Mouse (Mus musculus) R1 (cell line): ENCODE results near the gene Gm37419.

Source experiments
- DNase-seq: peaks from one replicate; pipeline ENCODE4 v3.0.0-alpha.2; 2018; ENCODE audit warnings: low read depth, low spot score

The Gm37419 gene

DNA sequence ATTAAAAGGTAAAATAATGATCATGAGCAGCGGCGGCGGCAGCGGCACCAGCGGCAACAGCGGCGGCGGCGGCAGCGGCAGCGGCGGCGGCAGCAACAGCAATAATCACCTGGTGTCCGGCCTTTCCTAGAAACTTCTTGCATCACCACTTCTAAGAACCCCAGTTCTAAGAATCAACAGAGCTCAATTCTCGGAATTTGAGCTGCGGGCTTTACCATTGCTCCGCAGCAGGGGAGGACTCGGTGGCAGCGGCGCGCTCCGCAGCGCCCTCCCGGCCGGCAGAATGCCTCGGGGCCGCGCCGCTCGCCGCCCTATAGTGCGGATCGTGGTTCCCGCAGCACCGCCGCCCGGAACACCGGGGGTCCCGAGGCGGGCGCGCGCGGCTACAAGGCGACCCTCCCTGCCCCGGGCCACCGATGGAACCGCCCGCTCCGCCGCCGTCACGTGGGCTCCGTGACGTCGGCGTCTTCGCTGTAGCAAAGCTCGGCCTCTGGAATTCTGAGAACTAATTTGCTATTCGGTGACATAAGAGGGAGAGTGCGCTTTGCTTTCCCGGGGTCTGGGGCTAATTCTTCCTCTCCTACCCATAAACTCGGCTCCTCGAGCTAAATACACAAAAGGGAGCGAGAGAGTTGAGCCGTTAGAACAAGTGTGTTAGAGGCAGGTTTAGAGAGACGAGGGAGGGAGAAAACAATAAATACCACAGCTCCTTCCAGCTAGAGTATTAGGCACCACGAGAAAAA lies at the start of gene Gm37419, which contains the start of gene Bcl6:
Gene Gm37419 (plus strand): TSS at position 17 of the 743 bp plus-strand sequence.
Gene Bcl6 (minus strand): TSS at position 387 of the 743 bp plus-strand sequence.
- peak; percentile 94 for DNase-seq

DNA sequence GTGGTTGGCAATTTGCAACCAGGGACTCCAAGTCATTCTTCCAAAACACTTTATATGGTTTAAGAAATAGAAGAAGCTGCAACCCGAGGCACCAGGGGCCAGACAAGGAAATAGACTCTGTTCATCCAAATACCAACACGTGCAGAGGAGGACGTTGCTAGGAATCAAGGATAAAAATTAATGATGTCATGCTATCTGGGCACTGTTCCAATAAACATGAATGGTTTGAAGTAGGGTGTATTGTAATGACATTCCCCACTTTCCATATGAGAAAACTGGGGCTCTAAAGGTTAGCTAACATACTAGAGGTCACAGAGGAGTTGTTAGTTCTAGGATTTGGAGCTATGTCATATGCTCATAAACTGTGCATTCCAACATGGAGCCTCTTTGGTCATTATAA lies 43.5 kb upstream of the Gm37419 start:
- no peak for DNase-seq

DNA sequence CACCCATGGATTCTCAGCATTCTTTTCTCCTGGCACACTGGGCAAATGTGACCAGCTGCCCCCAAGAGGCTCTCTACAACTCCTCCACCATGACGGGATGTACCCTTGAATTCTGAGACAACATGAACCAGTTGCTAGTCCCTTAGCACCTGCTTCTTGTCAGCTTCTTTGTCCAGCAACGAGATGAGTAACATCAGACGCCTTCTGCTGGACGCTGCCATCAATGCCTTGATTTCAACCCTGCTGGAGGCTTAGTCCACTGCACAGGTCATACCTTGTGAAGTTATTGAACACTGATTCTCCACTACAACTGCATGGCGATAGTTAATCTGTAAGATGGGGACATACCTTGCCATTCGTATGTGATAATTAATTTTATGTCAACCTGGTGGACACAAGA lies 40.6 kb upstream of the Gm37419 start:
- no peak for DNase-seq

DNA sequence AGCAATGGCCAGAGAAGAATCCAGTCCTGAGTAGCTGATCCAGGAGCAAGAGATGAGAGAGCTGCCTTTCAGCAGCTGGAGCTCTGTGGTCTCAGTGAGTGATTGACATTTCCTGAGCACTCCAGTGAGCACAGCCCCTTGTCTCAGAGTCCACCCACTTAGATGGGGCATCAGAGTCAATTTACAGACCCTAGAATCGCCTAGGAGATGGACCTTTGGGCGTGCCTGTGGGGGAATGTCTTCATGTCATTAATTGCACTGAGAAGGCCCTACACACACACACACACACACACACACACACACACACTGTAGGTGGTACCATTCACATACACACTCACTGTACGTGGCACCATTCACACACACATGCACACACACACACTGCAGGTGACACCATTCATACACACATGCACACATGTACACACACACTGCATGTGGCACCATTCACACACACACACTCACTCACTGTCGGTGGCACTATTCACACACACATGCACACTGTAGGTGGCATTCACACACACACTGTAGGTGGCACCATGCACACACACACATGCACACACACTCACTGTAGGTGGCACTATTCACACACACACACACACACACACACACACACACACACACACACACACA lies 36.1 kb upstream of the Gm37419 start:
- DNase-seq: peak; percentile 46

DNA sequence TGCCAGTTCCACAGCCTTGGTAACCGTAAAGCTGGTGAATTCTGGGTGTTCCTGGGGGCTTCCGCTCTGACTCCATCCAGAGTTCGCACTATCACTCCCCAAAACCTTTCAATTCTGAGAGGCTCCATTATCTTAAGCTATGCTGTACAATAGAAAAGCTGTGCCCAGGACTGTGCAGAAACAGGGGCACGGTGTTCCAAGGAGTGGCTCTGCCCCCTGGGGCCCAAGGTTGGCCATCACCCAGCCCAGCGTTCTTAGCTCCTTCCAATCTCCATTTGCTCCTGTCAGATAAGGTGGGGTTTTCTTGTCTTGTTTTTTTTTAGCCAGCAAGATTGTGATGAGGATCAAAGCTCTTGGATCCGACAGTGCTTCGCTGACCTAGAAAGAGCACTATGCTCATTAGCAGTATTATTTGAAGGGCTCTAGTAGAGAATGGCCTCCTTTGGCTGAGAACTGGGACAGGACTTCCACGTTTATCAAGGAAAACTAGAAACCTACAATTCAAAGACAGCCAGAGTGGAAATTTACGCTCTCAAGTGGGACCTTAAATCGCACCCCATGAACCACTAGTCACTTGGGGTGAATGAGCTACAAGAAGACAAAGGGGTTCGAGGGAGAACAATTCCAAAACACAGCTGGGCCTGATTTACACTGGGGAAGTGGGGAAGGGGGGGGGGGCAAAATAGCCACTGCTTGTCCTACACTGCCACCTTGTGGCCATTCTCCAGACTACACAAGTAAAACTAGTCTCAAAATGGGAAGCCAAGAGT lies 34.9 kb upstream of the Gm37419 start:
- DNase-seq: peak; percentile 75

DNA sequence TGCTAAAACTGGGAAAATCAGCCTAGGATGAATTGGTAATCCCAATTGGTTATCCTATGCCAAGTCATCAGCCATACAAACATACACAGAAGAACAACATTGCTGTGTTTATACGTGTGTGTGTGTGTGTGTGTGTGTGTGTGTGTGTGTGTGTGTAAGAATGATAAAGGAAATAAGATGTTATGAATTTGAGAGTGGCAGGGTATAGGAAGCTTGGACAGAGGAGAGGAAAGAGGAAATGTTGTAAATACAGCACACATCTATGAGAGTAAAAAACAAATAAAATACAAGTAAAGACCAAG lies 34.4 kb upstream of the Gm37419 start:
- DNase-seq: no peak

DNA sequence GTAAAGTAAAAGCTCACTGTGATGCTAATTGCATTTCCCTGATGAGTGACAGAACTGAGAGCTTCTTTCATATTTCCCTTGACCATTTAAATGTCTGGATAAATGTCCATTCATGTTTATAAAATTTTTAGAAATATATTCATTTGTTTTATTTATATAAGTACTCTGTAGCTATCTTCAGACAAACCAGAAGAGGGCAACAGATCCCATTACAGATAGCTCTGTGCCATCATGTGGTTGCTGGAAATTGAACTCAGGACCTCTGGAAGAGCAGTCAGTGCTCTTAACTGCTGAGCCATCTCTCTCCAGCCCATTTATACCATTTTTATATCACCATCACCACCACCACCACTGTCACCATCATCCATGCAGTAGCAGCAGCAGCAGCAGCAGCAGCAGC lies 29.3 kb upstream of the Gm37419 start:
- no peak for DNase-seq

DNA sequence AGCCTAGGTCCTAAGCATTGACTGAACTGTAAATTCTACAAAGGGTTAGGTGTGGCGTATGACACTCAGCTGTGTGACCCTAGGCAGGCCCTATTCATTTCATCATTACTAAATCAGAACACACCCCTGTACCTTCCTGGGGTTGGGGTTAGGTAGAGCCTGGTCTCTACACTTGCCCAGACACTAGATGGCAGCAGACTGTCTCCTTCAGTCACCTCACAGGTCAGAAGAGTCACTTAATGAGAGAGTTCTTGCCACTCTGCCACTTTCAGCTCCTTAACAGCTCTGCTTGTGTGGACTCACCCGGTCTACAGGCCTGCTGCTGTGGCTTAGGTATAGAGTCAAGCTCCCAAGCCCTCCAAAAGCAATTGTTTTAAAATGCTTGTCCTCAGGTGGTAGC lies 25.9 kb upstream of the Gm37419 start:
- peak; percentile 50 for DNase-seq

DNA sequence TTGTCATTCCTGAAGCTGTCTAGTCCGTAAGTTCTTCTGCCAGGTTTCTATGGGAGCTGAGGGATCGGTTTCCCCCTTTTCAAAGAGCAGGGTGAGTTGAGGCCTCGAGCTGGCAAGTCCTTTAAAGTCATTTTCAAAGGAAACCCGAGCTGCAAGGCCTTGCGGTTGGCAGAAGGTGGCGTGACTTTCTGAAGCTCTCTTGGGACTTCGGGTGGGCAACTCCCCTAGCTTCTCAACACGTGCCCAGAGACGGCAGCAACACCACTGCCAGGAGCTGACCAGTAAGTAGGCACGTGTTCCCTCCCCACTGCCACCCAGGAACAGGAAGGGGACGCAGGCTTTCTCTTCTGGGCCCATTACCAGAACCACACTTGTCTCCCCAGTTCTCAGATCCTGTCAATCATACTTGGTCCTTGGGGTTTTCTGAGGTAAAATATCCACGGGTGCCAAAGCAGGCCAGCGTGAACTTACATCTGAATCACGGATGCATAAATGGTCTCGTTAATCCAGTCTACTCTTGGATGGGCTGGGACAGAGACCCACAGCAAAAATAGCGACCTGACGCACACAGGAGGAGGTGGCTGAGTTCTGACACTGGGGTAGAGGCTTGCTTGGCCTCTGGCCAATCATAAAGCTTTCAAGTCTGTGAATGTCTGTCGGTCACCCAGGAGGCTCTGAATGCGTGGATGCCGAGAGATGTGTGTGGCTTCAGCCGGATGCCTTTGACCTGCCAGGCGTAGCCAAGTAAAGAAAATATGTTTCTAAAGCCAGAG lies 24.2 kb upstream of the Gm37419 start:
- DNase-seq: no peak

DNA sequence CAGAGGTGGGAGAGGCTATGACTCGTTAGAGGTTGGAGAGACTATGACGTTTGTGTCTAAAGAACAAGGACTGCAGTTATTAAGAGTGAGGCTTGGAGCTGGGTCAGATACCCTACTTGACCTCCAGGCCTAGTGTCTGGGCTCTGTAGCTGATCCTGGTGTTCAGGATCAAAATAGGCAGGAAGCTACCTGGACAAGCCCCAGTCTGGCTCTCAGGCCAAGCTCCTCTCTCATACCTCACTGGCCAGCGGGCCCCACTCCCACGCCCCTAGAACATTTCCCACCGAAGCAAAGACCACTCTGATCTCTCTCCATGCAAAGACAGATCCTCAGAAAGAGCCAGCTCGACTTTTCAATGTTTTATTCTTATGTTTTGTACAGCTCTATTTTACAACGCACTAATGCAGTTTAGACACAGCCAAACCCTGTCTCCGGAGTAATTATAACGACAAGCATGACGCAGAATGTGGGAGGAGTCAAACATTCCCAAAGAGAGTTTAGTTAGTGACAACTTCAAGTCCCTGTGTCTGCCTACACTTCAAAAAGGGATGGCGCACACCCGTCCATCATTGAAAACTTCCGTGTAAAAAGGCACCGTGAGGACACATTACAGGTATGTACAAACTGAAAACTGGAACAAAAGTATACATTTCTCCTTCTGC lies 23.4 kb upstream of the Gm37419 start:
- no peak for DNase-seq

DNA sequence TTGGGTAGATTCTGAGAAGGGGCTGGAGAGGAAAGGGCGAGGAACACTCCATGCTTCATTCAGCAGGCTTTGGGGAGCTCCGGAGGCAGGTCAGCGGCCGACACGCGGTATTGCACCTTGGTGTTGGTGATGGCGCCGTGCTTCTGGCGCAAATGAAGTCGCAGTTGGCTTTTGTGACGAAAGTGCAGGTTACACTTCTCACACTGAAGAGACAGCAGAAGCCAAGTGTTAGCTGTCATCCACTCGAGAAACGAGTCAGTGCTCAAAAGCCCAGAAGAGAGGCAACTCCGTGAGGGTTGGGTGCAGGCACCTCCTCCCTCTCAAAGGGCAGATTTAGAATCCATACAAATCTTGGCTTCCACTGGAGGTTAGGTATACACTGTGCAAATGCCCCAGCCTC lies 22.2 kb upstream of the Gm37419 start:
- no peak for DNase-seq

DNA sequence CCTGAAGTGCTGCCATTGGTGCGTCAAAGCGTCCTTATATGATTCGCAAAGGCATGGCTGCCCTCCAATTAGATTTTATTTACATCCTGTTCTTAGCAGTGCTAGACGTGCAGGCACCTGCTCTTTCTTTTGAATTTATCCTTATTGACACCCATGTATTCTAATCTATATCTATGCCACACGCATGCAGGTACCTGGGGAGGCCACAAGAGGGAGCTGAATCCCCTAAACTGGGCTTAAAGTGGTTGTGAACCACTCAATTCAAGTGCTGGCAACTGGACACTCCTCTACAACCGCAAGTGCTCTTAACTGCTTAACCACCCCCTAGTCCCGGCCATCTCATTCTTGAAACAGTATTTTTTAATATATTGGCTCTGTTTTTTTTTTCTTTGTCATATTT lies 21.0 kb upstream of the Gm37419 start:
- peak; percentile 70 for DNase-seq

DNA sequence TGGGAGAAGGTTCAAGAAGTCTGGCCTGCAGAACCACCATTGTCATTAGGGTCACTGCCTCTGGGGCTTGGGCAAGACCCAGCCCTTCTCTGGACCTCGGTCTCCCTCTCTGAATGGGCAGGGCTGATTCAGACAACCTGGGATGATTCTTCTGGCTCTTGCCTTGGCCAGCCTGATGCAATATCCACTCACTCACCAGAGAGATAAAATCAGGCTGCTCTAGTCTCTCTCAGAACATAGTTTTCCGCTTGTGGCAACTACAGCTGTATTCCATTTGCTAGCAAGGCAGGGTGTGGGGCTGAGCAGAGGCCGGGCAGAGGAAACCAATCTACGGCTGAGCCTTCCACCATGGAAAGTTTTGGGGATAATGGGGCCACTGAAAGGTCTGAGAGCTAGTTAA lies 19.4 kb upstream of the Gm37419 start:
- no peak for DNase-seq

DNA sequence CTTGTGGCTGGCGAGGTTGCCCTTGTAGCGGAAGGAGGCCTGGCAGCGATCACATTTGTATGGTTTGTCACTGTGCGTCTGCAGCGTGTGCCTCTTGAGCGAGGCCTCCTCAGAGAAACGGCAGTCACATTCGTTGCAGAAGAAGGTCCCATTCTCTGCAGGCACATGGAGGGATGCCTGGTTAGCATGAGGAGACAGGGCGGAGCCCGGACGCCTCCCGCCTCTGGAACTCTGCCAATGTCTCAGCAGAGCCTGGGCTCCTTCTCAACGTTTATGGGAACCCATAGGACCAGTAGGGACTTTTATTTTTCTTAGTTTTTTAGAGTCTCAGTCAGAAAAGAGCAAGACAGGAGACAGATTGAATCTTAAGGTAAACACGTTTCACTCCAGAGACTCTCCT lies 18.4 kb upstream of the Gm37419 start:
- no peak for DNase-seq

DNA sequence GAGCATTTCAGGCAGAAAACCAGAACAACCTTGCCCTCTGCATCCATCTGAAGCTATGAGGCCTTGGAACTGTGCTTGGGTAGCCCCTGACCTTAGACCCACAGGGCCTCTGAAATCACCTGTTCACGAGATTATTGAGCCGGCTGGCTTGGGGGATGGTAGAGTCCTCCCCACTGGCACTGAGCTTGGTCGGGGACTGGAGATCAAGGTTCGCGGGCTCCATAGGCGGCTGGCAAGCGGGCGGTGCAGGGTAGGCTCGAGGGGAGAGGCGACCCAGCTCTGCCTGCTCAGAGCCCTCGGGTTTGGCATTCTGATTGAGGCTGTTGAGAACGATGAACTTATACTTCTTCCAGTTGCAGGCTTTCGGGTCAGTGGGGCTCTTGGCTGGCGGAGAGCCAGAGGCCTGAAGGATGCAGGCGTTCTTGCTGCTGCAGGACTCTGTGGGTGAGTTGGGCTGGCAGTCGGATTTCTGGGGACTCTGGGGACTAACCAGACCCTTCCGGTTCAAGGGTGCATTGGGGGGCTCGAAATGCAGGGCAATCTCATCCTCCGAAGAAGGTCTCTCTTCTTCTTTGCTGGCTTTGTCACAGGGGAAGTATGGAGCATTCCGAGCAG lies 16.0 kb upstream of the Gm37419 start:
- no peak for DNase-seq

DNA sequence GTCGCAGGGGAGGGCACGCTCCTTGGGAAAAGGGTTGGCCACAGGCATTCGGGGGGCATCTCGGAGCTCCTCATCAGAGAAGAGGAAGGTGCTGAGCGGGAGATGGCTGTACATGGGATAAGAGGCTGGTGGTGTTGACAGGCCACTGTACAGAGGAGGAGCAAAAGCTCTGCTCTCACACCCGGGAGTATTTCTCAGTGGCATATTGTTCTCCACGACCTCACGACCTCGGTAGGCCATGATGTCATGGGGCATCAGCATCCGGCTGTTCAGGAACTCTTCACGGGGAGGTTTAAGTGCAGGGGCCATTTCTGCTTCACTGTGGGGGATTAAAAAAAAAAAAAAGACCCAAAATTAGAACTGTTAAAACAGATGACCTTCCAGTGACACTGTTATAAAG lies 15.4 kb upstream of the Gm37419 start:
- no peak for DNase-seq

DNA sequence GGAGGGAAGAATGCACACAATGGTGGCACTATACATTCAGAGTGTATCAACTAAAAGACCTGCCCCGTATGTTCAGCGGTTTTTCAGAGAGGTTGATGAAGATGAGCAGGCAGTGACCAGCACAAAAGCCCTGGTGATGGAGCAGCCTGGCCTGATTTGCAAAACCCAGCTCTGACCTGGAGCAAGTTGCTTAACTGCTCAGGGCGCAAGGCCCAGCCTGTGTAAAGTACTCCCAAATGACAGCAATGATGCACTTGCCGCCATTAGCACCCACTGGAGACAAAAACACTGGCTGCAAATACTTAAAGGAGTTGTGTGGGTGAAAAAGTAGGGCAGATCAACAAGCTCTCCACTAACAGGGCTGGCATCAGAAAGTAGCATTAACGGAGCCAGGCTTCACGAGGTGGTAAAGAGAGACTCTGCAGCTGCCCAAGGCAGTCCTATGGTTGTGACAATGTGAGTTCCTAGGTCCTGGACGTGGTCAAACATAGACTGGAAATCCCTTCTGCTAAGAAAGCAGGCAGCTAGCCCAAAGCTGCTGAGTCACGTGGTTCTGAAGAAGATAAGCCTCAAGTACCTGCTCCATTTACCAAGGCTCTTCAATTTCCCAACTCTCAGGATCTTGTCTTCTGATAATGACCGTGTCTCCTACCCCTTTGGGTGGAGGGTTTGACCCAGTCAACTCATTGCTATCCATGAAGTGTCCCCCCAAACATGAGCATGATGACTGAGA lies 14.5 kb upstream of the Gm37419 start:
- DNase-seq: no peak

DNA sequence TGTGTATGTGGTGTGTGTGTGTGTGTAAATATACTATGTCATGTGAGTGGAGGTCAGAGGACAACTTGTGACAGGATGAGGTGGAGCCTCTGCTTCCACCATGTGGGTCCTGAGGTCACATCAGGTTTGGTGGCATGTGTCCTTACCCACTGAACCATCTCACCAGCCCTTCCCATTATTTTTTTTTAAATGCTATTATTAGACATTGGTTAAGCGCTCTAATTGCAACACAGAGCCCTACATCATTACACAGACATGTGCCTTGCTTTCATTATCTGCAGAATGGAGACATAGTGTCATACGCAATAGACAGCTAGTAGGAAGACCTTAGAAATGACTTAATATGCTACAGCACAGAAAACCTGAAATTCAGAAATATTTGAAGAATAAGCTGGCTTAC lies 12.1 kb upstream of the Gm37419 start:
- no peak for DNase-seq

DNA sequence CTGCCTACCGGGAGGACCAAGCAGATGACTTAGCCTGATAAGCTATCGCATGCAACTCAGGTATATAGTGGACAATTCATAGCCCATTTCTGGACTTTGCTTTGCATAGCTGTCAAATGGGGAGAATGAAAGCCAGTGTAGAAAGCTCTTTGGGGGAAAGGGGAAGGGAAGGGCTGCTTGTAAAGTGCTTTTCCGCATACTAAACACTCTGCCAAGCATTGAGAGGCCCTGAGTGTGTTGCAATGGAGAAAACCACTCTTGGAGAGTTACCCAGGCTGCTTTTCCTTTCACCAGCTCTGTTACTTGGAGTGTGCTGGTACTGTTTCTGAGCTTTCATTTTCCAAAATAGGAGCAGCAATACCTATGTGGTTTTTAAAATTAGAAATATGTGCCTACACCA lies 10.6 kb upstream of the Gm37419 start:
- no peak for DNase-seq

DNA sequence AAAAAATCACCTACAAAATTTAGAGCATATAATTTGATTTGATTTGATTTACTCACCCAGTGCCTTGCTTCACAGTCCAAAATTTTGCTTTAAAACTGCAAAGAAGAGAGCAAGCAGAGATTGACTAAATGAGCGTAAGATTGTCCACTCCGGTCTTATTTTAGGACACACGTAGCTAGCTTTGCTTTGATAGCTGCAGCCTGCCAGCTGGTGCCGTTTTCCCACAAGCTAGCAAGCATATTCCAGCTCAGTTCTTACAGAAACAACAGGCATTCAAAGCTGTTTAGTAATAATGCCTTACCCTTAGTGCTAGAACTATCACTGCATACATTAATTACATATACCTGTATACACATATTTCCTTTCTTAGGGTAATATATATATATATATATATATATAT lies 9.8 kb upstream of the Gm37419 start:
- no peak for DNase-seq
